Mouse (Mus musculus): Measurements from ENCODE around the gene Fam19a5.

Fam19a5 gene

GRCm38 (mm10) chr15:87543599-87544338 lies at the start of gene Fam19a5:
TSS of gene Fam19a5 (plus strand) at chr15:87544299.
- no peak for DNase-seq

- no peak for DNase-seq
These were observed 42.4 kb upstream of the Fam19a5 start for GRCm38 (mm10) chr15:87501737-87502136.

GRCm38 (mm10) chr15:87507349-87507748 lies 36.8 kb upstream of the Fam19a5 start:
- no peak for DNase-seq

- DNase-seq: no peak
These were observed 33.2 kb upstream of the Fam19a5 start for GRCm38 (mm10) chr15:87510886-87511285.

GRCm38 (mm10) chr15:87518161-87518560 lies 25.9 kb upstream of the Fam19a5 start:
- DNase-seq: no peak

- DNase-seq: no peak
These were observed 14.8 kb upstream of the Fam19a5 start for GRCm38 (mm10) chr15:87529271-87529670.

- no peak for DNase-seq
These were observed 2.4 kb upstream of the Fam19a5 start for GRCm38 (mm10) chr15:87541656-87542055.

- no peak for DNase-seq
These were observed 466 bp downstream of the Fam19a5 start for GRCm38 (mm10) chr15:87544401-87545129.

- DNase-seq: no peak
These were observed 1.1 kb downstream of the Fam19a5 start for GRCm38 (mm10) chr15:87545130-87545642.

- DNase-seq: no peak
These were observed 1.7 kb downstream of the Fam19a5 start for GRCm38 (mm10) chr15:87545731-87546360.

- no peak for DNase-seq
These were observed 2.9 kb downstream of the Fam19a5 start for GRCm38 (mm10) chr15:87547022-87547421.

- DNase-seq: no peak
These were observed 5.6 kb downstream of the Fam19a5 start for GRCm38 (mm10) chr15:87549724-87550123.

- no peak for DNase-seq
These were observed 6.7 kb downstream of the Fam19a5 start for GRCm38 (mm10) chr15:87550756-87551155.

GRCm38 (mm10) chr15:87551556-87551955 lies 7.5 kb downstream of the Fam19a5 start:
- no peak for DNase-seq

GRCm38 (mm10) chr15:87555811-87556210 lies 11.7 kb downstream of the Fam19a5 start:
- no peak for DNase-seq

GRCm38 (mm10) chr15:87564331-87564730 lies 20.2 kb downstream of the Fam19a5 start:
- DNase-seq: no peak

- no peak for DNase-seq
These were observed 22.2 kb downstream of the Fam19a5 start for GRCm38 (mm10) chr15:87566040-87566929.

- DNase-seq: no peak
These were observed 26.1 kb downstream of the Fam19a5 start for GRCm38 (mm10) chr15:87570182-87570581.

GRCm38 (mm10) chr15:87579861-87580260 lies 35.8 kb downstream of the Fam19a5 start:
- DNase-seq: no peak

- DNase-seq: no peak
These were observed 40.0 kb downstream of the Fam19a5 start for GRCm38 (mm10) chr15:87583921-87584621.

GRCm38 (mm10) chr15:87590975-87591374 lies 46.9 kb downstream of the Fam19a5 start:
- no peak for DNase-seq

GRCm38 (mm10) chr15:87596731-87597130 lies 52.6 kb downstream of the Fam19a5 start:
- no peak for DNase-seq

Measured in thymus, postnatal 14 days (tissue).